Comparison of ENCODE assay signal across 15 mouse cellular contexts in the genomic region with DNA sequence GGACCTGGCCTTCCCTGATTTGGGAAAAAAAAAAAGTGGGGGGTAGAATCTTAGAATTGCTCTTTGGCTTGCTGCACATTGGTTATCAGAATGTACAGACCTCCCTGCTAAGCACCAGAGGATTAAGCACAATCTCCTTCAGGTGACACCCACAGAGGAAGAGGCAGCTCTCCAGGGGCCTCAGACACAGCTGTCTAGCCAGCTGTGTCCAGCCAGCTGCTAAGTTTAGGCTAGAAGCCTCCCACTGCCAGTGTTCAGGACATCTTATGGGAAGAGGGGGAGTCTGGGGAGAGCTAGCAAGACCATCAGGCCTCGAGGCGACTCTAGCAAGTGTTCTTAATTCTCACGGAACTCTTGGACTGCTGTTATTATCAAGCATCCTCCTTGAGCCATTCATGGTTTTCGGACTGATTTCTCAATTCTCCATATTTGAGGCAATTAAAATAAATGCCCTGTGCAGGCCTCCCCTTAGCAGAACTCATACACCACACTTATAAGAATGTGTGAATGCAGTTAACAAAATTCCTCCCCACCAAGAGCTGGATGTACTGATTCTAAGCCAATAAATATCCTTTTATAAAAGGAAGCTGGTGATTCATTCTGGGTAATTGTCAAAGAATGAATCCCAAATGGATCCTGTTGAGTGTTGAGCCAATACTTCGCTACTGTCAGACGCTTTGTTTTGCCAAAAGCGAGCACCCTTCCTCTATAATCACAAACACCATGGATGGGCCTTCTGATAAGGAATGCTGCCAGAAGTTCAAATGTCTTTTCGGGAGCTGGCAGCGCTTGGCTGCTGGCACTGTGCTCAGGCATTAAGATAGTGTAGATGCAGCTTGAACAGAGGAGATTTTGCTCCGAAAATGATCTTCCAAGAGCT.
DNase-seq lines count a peak whose midpoint lies in the region; ATAC-seq lines count a peak whose summit lies in the region.
"Had no signal": no experiment of that assay in that cellular context is flagged by ENCODE, and none has a peak within 500 bp of the region (broad histone marks: within the 10 kb centered on the region; RNA-seq: fewer than 3 reads in every experiment).

No protein-coding gene starts in this region.

- H3K4me2 ChIP-seq in forebrain, embryonic 16.5 days (ENCODE audit: low read length), result no peak overlapping the region
- no peak overlapping the region for H3K4me2 ChIP-seq in forebrain, embryonic 14.5 days (ENCODE audit: low read length)
- H3K4me2 ChIP-seq in midbrain, embryonic 14.5 days (ENCODE audit: low read length), result no peak overlapping the region
- H3K4me2 ChIP-seq: hindbrain, embryonic 14.5 days; kidney, embryonic 15.5 days had no signal

- no peak overlapping the region for H3K4me3 ChIP-seq in forebrain, embryonic 16.5 days (replicated peaks; ENCODE audit: low read length)
- no peak overlapping the region for H3K4me3 ChIP-seq in forebrain, embryonic 14.5 days (ENCODE audit: low read depth, low read length)
- H3K4me3 ChIP-seq in midbrain, embryonic 14.5 days (replicated peaks; ENCODE audit: low read depth, low read length), result no peak overlapping the region
- H3K4me3 ChIP-seq: kidney, embryonic 15.5 days had no signal

- intact Hi-C loops in left cerebral cortex, postnatal 25 days (cut with DNase I), result no loop called here

- no peaks in the 10 kb centered on the region for H3K27me3 ChIP-seq in forebrain, embryonic 16.5 days (replicated peaks; ENCODE audit: control insufficient read depth, insufficient read depth, low read length)
- H3K27me3 ChIP-seq in forebrain, embryonic 14.5 days (replicated peaks; ENCODE audit: control insufficient read depth, insufficient read depth, low read length), result no peaks in the 10 kb centered on the region
- H3K27me3 ChIP-seq in midbrain, embryonic 14.5 days (ENCODE audit: control insufficient read depth, insufficient read depth, low read length), result no peaks in the 10 kb centered on the region
- H3K27me3 ChIP-seq: kidney, embryonic 15.5 days had no signal

- H3K9me3 ChIP-seq in forebrain, embryonic 16.5 days (ENCODE audit: control insufficient read depth, low read length), result no peaks in the 10 kb centered on the region
- H3K9me3 ChIP-seq in forebrain, embryonic 14.5 days (replicated peaks; ENCODE audit: control insufficient read depth, low read length), result no peaks in the 10 kb centered on the region
- H3K9me3 ChIP-seq in midbrain, embryonic 14.5 days (ENCODE audit: control insufficient read depth, low read length), result no peaks in the 10 kb centered on the region
- H3K9me3 ChIP-seq: G1E; kidney, embryonic 15.5 days had no signal

- no peak for DNase-seq in forebrain, embryonic 14.5 days (ENCODE audit: low spot score)
- DNase-seq in left cerebral cortex, postnatal 25 days (ENCODE audit: low spot score in 2 of 2), result peak; percentile 43 to 49
- DNase-seq in left cerebral cortex, adult 18-20 months (ENCODE audit: low spot score in 2 of 2), result no peak
- peak; percentile 37 to 45 for DNase-seq in heart, adult 9 months (ENCODE audit: low spot score in 2 of 2)
- peak; percentile 51 for DNase-seq in lung, postnatal 25 days (ENCODE audit: low spot score)
- DNase-seq in kidney, postnatal 25 days, result no peak
- DNase-seq in midbrain, embryonic 14.5 days, result no peak
- DNase-seq: cerebellum, adult 9-10 months; liver; spleen, adult 18-20 months had no signal

- H3K4me1 ChIP-seq in forebrain, embryonic 16.5 days (replicated peaks; ENCODE audit: control insufficient read depth, insufficient read depth, low read length), result peaks cover 4% of the 10 kb centered on the region
- no peaks in the 10 kb centered on the region for H3K4me1 ChIP-seq in forebrain, embryonic 14.5 days (ENCODE audit: control insufficient read depth, insufficient read depth, low read length)
- no peaks in the 10 kb centered on the region for H3K4me1 ChIP-seq in midbrain, embryonic 14.5 days (ENCODE audit: control insufficient read depth, insufficient read depth, low read length)

- peak; percentile 48 for ATAC-seq in forebrain, embryonic 16.5 days
- no peak for ATAC-seq in forebrain, embryonic 14.5 days
- no peak for ATAC-seq in midbrain, embryonic 14.5 days (ENCODE audit: low FRiP score, low TSS enrichment)
- ATAC-seq: activated CD4-positive, CD25-positive, alpha-beta regulatory T cell, adult 4 months had no signal

- no peak overlapping the region for H3K27ac ChIP-seq in forebrain, embryonic 16.5 days (ENCODE audit: low read length)
- no peak overlapping the region for H3K27ac ChIP-seq in forebrain, embryonic 14.5 days (ENCODE audit: low read depth, low read length)
- H3K27ac ChIP-seq in midbrain, embryonic 14.5 days (replicated peaks; ENCODE audit: low read depth, low read length), result no peak overlapping the region
- H3K27ac ChIP-seq: hindbrain, embryonic 14.5 days; kidney, embryonic 15.5 days had no signal

- H3K9ac ChIP-seq in forebrain, embryonic 16.5 days (replicated peaks; ENCODE audit: low read depth, low read length), result no peak overlapping the region
- H3K9ac ChIP-seq in forebrain, embryonic 14.5 days (ENCODE audit: low read length), result no peak overlapping the region
- H3K9ac ChIP-seq in midbrain, embryonic 14.5 days (replicated peaks; ENCODE audit: low read length), result no peak overlapping the region
- H3K9ac ChIP-seq: hindbrain, embryonic 14.5 days; kidney, embryonic 15.5 days had no signal

- no peaks in the 10 kb centered on the region for H3K36me3 ChIP-seq in forebrain, embryonic 16.5 days (ENCODE audit: control insufficient read depth, insufficient read depth)
- H3K36me3 ChIP-seq in forebrain, embryonic 14.5 days (ENCODE audit: control insufficient read depth, insufficient read depth, low read length), result peaks cover 5% of the 10 kb centered on the region; the same call in 1 of the 2 replicates
- peaks cover 11% of the 10 kb centered on the region for H3K36me3 ChIP-seq in midbrain, embryonic 14.5 days (ENCODE audit: control insufficient read depth, insufficient read depth, low read length)
- H3K36me3 ChIP-seq: kidney, embryonic 15.5 days had no signal

- 62% methylated on average over 10 of the region's 10 CpGs for WGBS in forebrain, embryonic 16.5 days
- WGBS in forebrain, embryonic 14.5 days, result 75% methylated on average over 10 of the region's 10 CpGs
- WGBS in midbrain, embryonic 14.5 days, result 88% methylated on average over 10 of the region's 10 CpGs

Comparison
In these comparisons a context has a peak if more than half of its experiments do, and no peak if none do; other contexts are left out.
1. DNase-seq: peak in left cerebral cortex, postnatal 25 days (2 of 2), heart, adult 9 months (2 of 2) and lung, postnatal 25 days (single experiment); none in forebrain, embryonic 14.5 days (single experiment), left cerebral cortex, adult 18-20 months (0 of 2), kidney, postnatal 25 days (0 of 2) and midbrain, embryonic 14.5 days (single experiment).